Mouse (Mus musculus) cerebellum, adult 2 months (tissue): Measurements from ENCODE around the gene Fank1.

ENCODE experiments used
- CTCF ChIP-seq: fragments of 200-500 bp; IDR thresholded peaks from 2 replicates; pipeline ENCODE4 v1.5.1; 2011; ENCODE audit warnings: low read depth, mild to moderate bottlenecking, control low read depth, low read length, moderate library complexity, borderline replicate concordance; ENCODE audit not compliant: insufficient read depth
- POLR2A ChIP-seq: fragments of 200-500 bp; IDR thresholded peaks from 2 replicates; pipeline ENCODE4 v1.6.1; 2011; ENCODE audit warnings: low read length, control low read depth, borderline replicate concordance; ENCODE audit not compliant: insufficient read depth

GRCm38 (mm10) chr7:133793248-133794131, 16.8 kb downstream of the Fank1 start:
- TF ChIP-seq POLR2A (no peak), CTCF (no peak)
